Mouse (Mus musculus) myocyte (in vitro differentiated cells): ENCODE data around the gene Nodal. TPM values are rescaled to one million over a fixed set of nuclear protein-coding genes. Genes with fewer than 3 reads are reported as not detected.

Experiments
- H3K27me3 ChIP-seq: one replicate; pipeline ENCODE4 v1.6.1; 2011; ENCODE audit not compliant: control insufficient read depth, insufficient read depth, insufficient read length
- H3K36me3 ChIP-seq: one replicate; pipeline ENCODE4 v1.6.1; 2011; ENCODE audit not compliant: control insufficient read depth, insufficient read depth
- H3K4me2 ChIP-seq: one replicate; pipeline ENCODE4 v1.6.1; 2011; ENCODE audit warnings: low read depth, control low read depth
- H3K4me3 ChIP-seq: one replicate; pipeline ENCODE4 v1.5.1; 2011; ENCODE audit warnings: mild to moderate bottlenecking, control low read depth, moderate library complexity
- H3K79me2 ChIP-seq: one replicate; pipeline ENCODE4 v1.6.1; 2011; ENCODE audit not compliant: control insufficient read depth, insufficient read depth
- H3ac ChIP-seq: one replicate; pipeline ENCODE4 v1.6.1; 2011; ENCODE audit not compliant: control insufficient read depth, insufficient read length
- CEBPB ChIP-seq: IDR thresholded peaks from 2 replicates; pipeline ENCODE4 v1.6.1; 2011; ENCODE audit warnings: mild to moderate bottlenecking, moderate library complexity; ENCODE audit not compliant: poor library complexity, insufficient read depth, severe bottlenecking
- E2F4 ChIP-seq: IDR thresholded peaks from one replicate; pipeline ENCODE4 v1.6.1; 2011; ENCODE audit warnings: mild to moderate bottlenecking, control low read depth, moderate library complexity; ENCODE audit not compliant: insufficient read depth
- MAX ChIP-seq: IDR thresholded peaks from one replicate; pipeline ENCODE4 v1.6.1; 2011; ENCODE audit warnings: low read depth, mild to moderate bottlenecking, control low read depth
- MYOD1 ChIP-seq, 3 experiments: IDR thresholded peaks; one replicate each; pipeline ENCODE4 v1.6.1; 2011; ENCODE audit warnings: control low read depth in 2 of 3, low read depth in 2 of 3, mild to moderate bottlenecking in 2 of 3, moderate library complexity in 1 of 3; ENCODE audit not compliant: insufficient read length in 2 of 3, control insufficient read depth in 1 of 3
- MYOG ChIP-seq, 3 experiments: IDR thresholded peaks; one replicate each; pipeline ENCODE4 v1.6.1; 2011; ENCODE audit warnings: control low read depth in 2 of 3, low read depth in 2 of 3, mild to moderate bottlenecking in 2 of 3; ENCODE audit not compliant: insufficient read length in 2 of 3, control insufficient read depth in 1 of 3, insufficient read depth in 1 of 3
- POLR2A ChIP-seq: IDR thresholded peaks from one replicate; pipeline ENCODE4 v1.6.1; 2011; ENCODE audit warnings: low read depth, mild to moderate bottlenecking, control low read depth, moderate library complexity; ENCODE audit not compliant: insufficient read length
- POLR2AphosphoS2 ChIP-seq: IDR thresholded peaks from one replicate; pipeline ENCODE4 v1.6.1; 2011; ENCODE audit warnings: low read depth, control low read depth; ENCODE audit not compliant: insufficient read length
- REST ChIP-seq: IDR thresholded peaks from one replicate; pipeline ENCODE4 v1.6.1; 2011; ENCODE audit warnings: mild to moderate bottlenecking, control low read depth, moderate library complexity; ENCODE audit not compliant: insufficient read depth, insufficient read length
- SRF ChIP-seq: IDR thresholded peaks from one replicate; pipeline ENCODE4 v1.6.1; 2011; ENCODE audit warnings: low read depth; ENCODE audit not compliant: control insufficient read depth, insufficient read length
- TCF12 ChIP-seq: IDR thresholded peaks from one replicate; pipeline ENCODE4 v1.6.1; 2011; ENCODE audit warnings: mild to moderate bottlenecking, control low read depth; ENCODE audit not compliant: poor library complexity, insufficient read depth, severe bottlenecking
- TCF3 ChIP-seq: IDR thresholded peaks from one replicate; pipeline ENCODE4 v1.6.1; 2011; ENCODE audit warnings: low read depth, control low read depth; ENCODE audit not compliant: insufficient read length
- USF1 ChIP-seq: IDR thresholded peaks from one replicate; pipeline ENCODE4 v1.6.1; 2011; ENCODE audit warnings: low read depth, mild to moderate bottlenecking, control low read depth, moderate library complexity
- polyA plus RNA-seq: library from polyadenylated mRNA; unstranded; fragments of >200 nt; fragmentation: generic; extraction: Trizol; gene quantifications from one replicate; pipeline ENCODE4 v1.2.1, GENCODE M21; 2012; ENCODE audit warnings: missing spikeins

Nodal gene
- polyA plus RNA-seq, 1 experiment: 0.01 TPM

- H3K4me2 ChIP-seq: no peak overlapping the region
- TF ChIP-seq SRF (no peak), USF1 (no peak), POLR2AphosphoS2 (no peak), CEBPB (no peak), REST (no peak), POLR2A (no peak), TCF3 (no peak), E2F4 (no peak), MYOG (IDR thresholded peaks at IDR 0.05; ENCODE audit: control insufficient read depth in 1 of 3, insufficient read depth in 1 of 3, insufficient read length in 2 of 3, low read depth in 2 of 3) (no peak), MAX (no peak), MYOD1 (IDR thresholded peaks at IDR 0.05; ENCODE audit: control insufficient read depth in 1 of 3, insufficient read length in 2 of 3, low read depth in 2 of 3) (no peak), TCF12 (no peak)
- no peak overlapping the region for H3ac ChIP-seq
- H3K36me3 ChIP-seq: no peaks in the 10 kb centered on the region
- H3K4me3 ChIP-seq: no peak overlapping the region
- no peaks in the 10 kb centered on the region for H3K27me3 ChIP-seq
- peaks cover 5% of the 10 kb centered on the region for H3K79me2 ChIP-seq
Measured at GRCm38 (mm10) chr10:61372585-61372923, 45.2 kb upstream of the Nodal start.

DNA sequence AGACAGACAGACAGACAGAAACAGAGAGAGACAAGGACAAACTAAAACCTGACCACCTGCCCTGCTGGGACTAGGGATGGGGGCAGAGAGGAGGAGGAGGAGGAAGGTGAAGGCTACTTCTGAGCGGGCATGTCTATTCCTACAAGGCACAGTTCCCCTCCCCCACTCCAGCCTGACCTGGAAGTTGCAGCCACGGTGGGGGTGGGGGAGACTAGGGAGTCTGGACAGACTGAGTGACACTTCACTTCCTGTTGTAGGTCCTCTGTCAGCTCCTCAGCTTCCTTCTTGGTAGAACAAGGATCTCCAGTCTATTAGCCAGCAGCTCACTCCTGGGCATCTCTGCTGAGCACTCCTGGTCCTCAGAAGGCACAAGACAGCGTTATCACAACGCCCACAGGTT lies 43.7 kb upstream of the Nodal start:
- Histone ChIP-seq H3K27me3 (no peaks in the 10 kb centered on the region), H3K36me3 (no peaks in the 10 kb centered on the region), H3K4me3 (no peak overlapping the region), H3K79me2 (peaks cover 5% of the 10 kb centered on the region), H3K4me2 (no peak overlapping the region), H3ac (no peak overlapping the region)
- no peak for TF ChIP-seq MAX
- no peak for TF ChIP-seq SRF

GRCm38 (mm10) chr10:61374771-61375481 lies 42.8 kb upstream of the Nodal start:
- no peaks in the 10 kb centered on the region for H3K36me3 ChIP-seq
- no peak overlapping the region for H3K4me2 ChIP-seq
- TF ChIP-seq CEBPB (peak; percentile 40; the same call in 1 of the 2 replicates), TCF12 (no peak)

DNA sequence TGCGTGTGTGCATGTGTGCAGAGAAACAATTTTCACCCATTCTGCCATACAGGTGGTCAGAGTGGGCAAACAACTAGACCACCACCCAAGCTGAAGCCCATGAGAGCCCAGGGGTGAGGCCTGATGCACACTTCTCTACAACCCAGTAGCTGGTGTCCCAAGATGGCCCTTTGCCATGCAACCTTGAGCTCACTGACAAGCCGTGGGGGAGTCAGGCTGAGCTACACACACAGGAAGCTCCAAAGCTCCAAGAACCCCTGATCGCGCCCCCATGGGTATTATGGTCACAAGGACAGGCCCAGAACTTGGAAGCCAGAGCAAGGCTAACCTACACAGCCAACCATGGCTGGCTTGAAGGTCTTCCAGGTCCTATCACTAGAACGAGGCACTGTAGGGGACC lies 39.7 kb upstream of the Nodal start:
- Histone ChIP-seq H3K36me3 (no peaks in the 10 kb centered on the region), H3K79me2 (peaks cover 5% of the 10 kb centered on the region), H3ac (no peak overlapping the region), H3K4me3 (no peak overlapping the region), H3K27me3 (no peaks in the 10 kb centered on the region), H3K4me2 (no peak overlapping the region)
- TF ChIP-seq USF1: no peak
- TF ChIP-seq CEBPB: no peak
- TF ChIP-seq MYOD1 (IDR thresholded peaks at IDR 0.05; ENCODE audit: control insufficient read depth in 1 of 3, insufficient read length in 2 of 3, low read depth in 2 of 3): no peak
- no peak for TF ChIP-seq MYOG (IDR thresholded peaks at IDR 0.05; ENCODE audit: control insufficient read depth in 1 of 3, insufficient read depth in 1 of 3, insufficient read length in 2 of 3, low read depth in 2 of 3)
- TF ChIP-seq POLR2A: no peak
- TF ChIP-seq REST: no peak
- no peak for TF ChIP-seq TCF3
- TF ChIP-seq POLR2AphosphoS2: no peak
- TF ChIP-seq TCF12: no peak
- no peak for TF ChIP-seq MAX
- no peak for TF ChIP-seq SRF
- no peak for TF ChIP-seq E2F4

More at GRCm38 (mm10) chr10:61374771-61375481, 42.8 kb upstream of the Nodal start:
- H3K79me2 ChIP-seq: peaks cover 5% of the 10 kb centered on the region
- H3K27me3 ChIP-seq: no peaks in the 10 kb centered on the region
- H3ac ChIP-seq: no peak overlapping the region
- no peak overlapping the region for H3K4me3 ChIP-seq

DNA sequence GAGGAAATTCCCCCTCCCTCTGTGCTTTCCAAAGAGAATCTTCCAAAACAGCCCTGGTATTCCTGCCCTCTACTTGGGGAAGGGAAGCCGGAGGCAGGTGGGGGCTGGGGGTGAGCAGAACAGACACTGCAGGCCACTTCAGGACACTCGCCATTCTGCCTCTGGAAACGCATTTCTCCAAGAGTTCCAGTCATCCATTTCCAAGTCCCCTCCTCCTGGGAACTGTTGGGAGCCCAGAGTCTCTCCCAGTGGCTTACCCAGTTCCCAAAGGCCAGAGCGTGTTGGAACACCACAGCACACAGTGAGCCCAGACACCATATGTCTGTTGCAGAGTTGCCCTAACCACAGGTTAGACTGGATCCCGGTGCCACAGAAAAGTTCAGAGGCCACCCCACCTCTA lies 39.1 kb upstream of the Nodal start:
- peaks cover 5% of the 10 kb centered on the region for H3K79me2 ChIP-seq
- no peak overlapping the region for H3K4me2 ChIP-seq
- H3ac ChIP-seq: no peak overlapping the region
- H3K4me3 ChIP-seq: no peak overlapping the region
- H3K27me3 ChIP-seq: no peaks in the 10 kb centered on the region
- H3K36me3 ChIP-seq: no peaks in the 10 kb centered on the region
- TF ChIP-seq POLR2AphosphoS2 (no peak), USF1 (no peak), MAX (no peak), E2F4 (no peak), TCF3 (no peak), MYOG (IDR thresholded peaks at IDR 0.05; ENCODE audit: control insufficient read depth in 1 of 3, insufficient read depth in 1 of 3, insufficient read length in 2 of 3, low read depth in 2 of 3) (no peak), MYOD1 (IDR thresholded peaks at IDR 0.05; ENCODE audit: control insufficient read depth in 1 of 3, insufficient read length in 2 of 3, low read depth in 2 of 3) (no peak), SRF (no peak), TCF12 (no peak)
